ENCODE assay signal across 11 mouse cellular contexts in the genomic region with DNA sequence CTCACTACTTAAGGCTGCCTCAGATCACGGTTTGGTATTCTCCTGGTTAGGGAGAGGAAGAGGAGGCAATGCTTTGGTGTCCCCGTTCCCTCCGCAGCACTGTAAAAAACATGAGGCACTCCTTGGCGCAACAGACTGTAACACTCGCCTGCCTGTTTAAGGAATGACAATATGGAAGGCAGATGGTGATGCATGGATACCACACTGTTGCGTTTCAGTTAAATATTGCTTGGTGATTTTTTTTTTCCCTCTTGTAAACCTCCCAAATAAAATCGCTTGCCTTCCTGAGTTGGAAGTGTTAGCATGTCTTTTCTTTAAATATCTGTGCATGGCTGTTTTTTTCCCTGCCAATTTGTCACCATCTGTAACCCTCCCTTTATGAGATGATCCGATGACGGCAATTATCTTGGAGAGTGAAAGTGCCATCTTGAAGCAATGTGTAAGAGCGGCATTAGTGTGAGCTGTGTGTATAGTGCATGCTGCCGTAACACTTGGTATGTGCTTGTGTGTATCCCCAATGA. TPM values are rescaled to one million over a fixed set of nuclear protein-coding genes. Genes with fewer than 3 reads are reported as not detected.
DNase-seq lines count a peak whose midpoint lies in the region; ATAC-seq and TF ChIP-seq lines count a peak whose summit lies in the region.
"Had no signal": no experiment of that assay in that cellular context is flagged by ENCODE, and none has a peak within 500 bp of the region (broad histone marks: within the 10 kb centered on the region; RNA-seq: fewer than 3 reads in every experiment).

No protein-coding gene starts in this region.

- ATAC-seq in intestine, embryonic 15.5 days: no peak
- ATAC-seq in intestine, postnatal 0 days: no peak
- ATAC-seq in intestine, embryonic 16.5 days: no peak
- ATAC-seq in midbrain, postnatal 0 days (ENCODE audit: low FRiP score): no peak
- no peak for ATAC-seq in monocyte, adult 5-6 weeks (replicated peaks; ENCODE audit: insufficient number of reproducible peaks, low FRiP score, low TSS enrichment, poor library complexity, severe bottlenecking)

- H3K9ac ChIP-seq in intestine, embryonic 15.5 days: no peak overlapping the region
- no peak overlapping the region for H3K9ac ChIP-seq in intestine, postnatal 0 days (ENCODE audit: low read depth, low read length)
- no peak overlapping the region for H3K9ac ChIP-seq in intestine, embryonic 16.5 days (ENCODE audit: low read depth, low read length)
- 0 out of 2 replicates have a peak overlapping the region, but pooled peaks have one; percentile 92 for H3K9ac ChIP-seq in midbrain, postnatal 0 days (replicated peaks; ENCODE audit: low read length, poor library complexity, severe bottlenecking)

- H3K4me1 ChIP-seq in intestine, embryonic 15.5 days (replicated peaks): 0 out of 2 replicates have a peak, but pooled peaks cover 6% of the 10 kb centered on the region
- no peaks in the 10 kb centered on the region for H3K4me1 ChIP-seq in intestine, postnatal 0 days (replicated peaks; ENCODE audit: control insufficient read depth, insufficient read depth, low read length)
- H3K4me1 ChIP-seq in intestine, embryonic 16.5 days (ENCODE audit: control insufficient read depth, insufficient read depth, low read length): peaks cover 9% of the 10 kb centered on the region; the same call in 1 of the 2 replicates
- H3K4me1 ChIP-seq in midbrain, postnatal 0 days (ENCODE audit: insufficient read depth, low read length): no peaks in the 10 kb centered on the region

- TF ChIP-seq CTCF in intestine, postnatal 0 days (IDR thresholded peaks at IDR 0.05; ENCODE audit: low read depth): no peak
- no peak for TF ChIP-seq CTCF in midbrain, postnatal 0 days (IDR thresholded peaks at IDR 0.05)

- WGBS in intestine, embryonic 15.5 days: 55% methylated on average over 11 of the region's 11 CpGs
- 60% methylated on average over 11 of the region's 11 CpGs for WGBS in intestine, postnatal 0 days
- 55% methylated on average over 11 of the region's 11 CpGs for WGBS in intestine, embryonic 16.5 days
- 58% methylated on average over 11 of the region's 11 CpGs for WGBS in midbrain, postnatal 0 days

- H3K4me3 ChIP-seq in intestine, embryonic 15.5 days (replicated peaks): no peak overlapping the region
- no peak overlapping the region for H3K4me3 ChIP-seq in intestine, postnatal 0 days (ENCODE audit: low read depth, low read length)
- H3K4me3 ChIP-seq in intestine, embryonic 16.5 days (ENCODE audit: low read length): no peak overlapping the region
- peak overlapping the region; percentile 63; the same call in 1 of the 2 replicates for H3K4me3 ChIP-seq in midbrain, postnatal 0 days (ENCODE audit: low read depth, low read length)

- no peak overlapping the region for H3K27ac ChIP-seq in intestine, embryonic 15.5 days
- no peak overlapping the region for H3K27ac ChIP-seq in intestine, postnatal 0 days (ENCODE audit: low read depth, low read length)
- no peak overlapping the region for H3K27ac ChIP-seq in intestine, embryonic 16.5 days (ENCODE audit: low read length)
- H3K27ac ChIP-seq in midbrain, postnatal 0 days (ENCODE audit: low read depth, low read length): peak overlapping the region; percentile 38

- peaks cover 20% of the 10 kb centered on the region for H3K27me3 ChIP-seq in intestine, embryonic 15.5 days (replicated peaks)
- H3K27me3 ChIP-seq in intestine, postnatal 0 days (replicated peaks; ENCODE audit: control insufficient read depth, insufficient read depth, low read length): peaks cover 20% of the 10 kb centered on the region; the same call in 1 of the 2 replicates
- H3K27me3 ChIP-seq in intestine, embryonic 16.5 days (replicated peaks; ENCODE audit: control insufficient read depth, insufficient read depth, low read length): peaks cover 22% of the 10 kb centered on the region
- no peaks in the 10 kb centered on the region for H3K27me3 ChIP-seq in midbrain, postnatal 0 days (ENCODE audit: insufficient read depth, low read length)
- H3K27me3 ChIP-seq: CH12.LX had no signal

- no peaks in the 10 kb centered on the region for H3K36me3 ChIP-seq in intestine, embryonic 15.5 days
- H3K36me3 ChIP-seq in intestine, postnatal 0 days (ENCODE audit: control insufficient read depth, insufficient read depth): no peaks in the 10 kb centered on the region
- H3K36me3 ChIP-seq in intestine, embryonic 16.5 days (ENCODE audit: control insufficient read depth, insufficient read depth, low read length): no peaks in the 10 kb centered on the region
- peaks cover 3% of the 10 kb centered on the region; the same call in 1 of the 2 replicates for H3K36me3 ChIP-seq in midbrain, postnatal 0 days (ENCODE audit: insufficient read depth, low read length)

- H3K4me2 ChIP-seq in intestine, embryonic 15.5 days (replicated peaks): peak overlapping the region; percentile 97; the same call in 1 of the 2 replicates
- H3K4me2 ChIP-seq in intestine, postnatal 0 days (replicated peaks; ENCODE audit: low read depth): no peak overlapping the region
- 0 out of 2 replicates have a peak overlapping the region, but pooled peaks have one; percentile 93 for H3K4me2 ChIP-seq in intestine, embryonic 16.5 days (ENCODE audit: low read depth, low read length)
- peak overlapping the region; percentile 93 for H3K4me2 ChIP-seq in midbrain, postnatal 0 days (ENCODE audit: low read depth, low read length, poor library complexity, severe bottlenecking)

- DNase-seq in brain, embryonic 18.5 days (ENCODE audit: low read depth, low spot score): peak; percentile 75
- peak; percentile 21 for DNase-seq in midbrain, postnatal 0 days (ENCODE audit: low spot score)
- DNase-seq in T-cell, adult 2 months (ENCODE audit: low spot score): no peak
- DNase-seq in cerebellum, postnatal 14 days: no peak
- DNase-seq: adrenal gland, adult 8-10 months had no signal

- no peaks in the 10 kb centered on the region for H3K9me3 ChIP-seq in intestine, embryonic 15.5 days
- no peaks in the 10 kb centered on the region for H3K9me3 ChIP-seq in intestine, postnatal 0 days (ENCODE audit: control insufficient read depth)
- no peaks in the 10 kb centered on the region for H3K9me3 ChIP-seq in intestine, embryonic 16.5 days (ENCODE audit: control insufficient read depth, low read length)
- no peaks in the 10 kb centered on the region for H3K9me3 ChIP-seq in midbrain, postnatal 0 days (ENCODE audit: low read length)

RNA-seq across cellular contexts. Expression of a gene that starts 0.7 kb away (rescaled TPM):
- polyA plus RNA-seq in intestine, embryonic 15.5 days (2015; fragmentation: Nextera tagmentation; extraction: Ambion mirVana): 1.3 and 1.6 TPM in 2 replicates
- polyA plus RNA-seq in intestine, postnatal 0 days (2015; fragmentation: Nextera tagmentation; extraction: Ambion mirVana): 0.17 and 0.22 TPM in 2 replicates
- 1.7 TPM in 2 replicates for polyA plus RNA-seq in intestine, embryonic 16.5 days (2015; fragmentation: Nextera tagmentation; extraction: Ambion mirVana)
- total RNA-seq in midbrain, postnatal 0 days (2014; rRNA removed): 24.4 and 26.9 TPM in 2 replicates
- 16.7 and 16.9 TPM in 2 replicates for polyA plus RNA-seq in midbrain, postnatal 0 days (2015; fragmentation: Nextera tagmentation; extraction: Ambion mirVana)
- not detected in 3 replicates for total RNA-seq in monocyte, adult 5-6 weeks (2017)
- total RNA-seq: liver, adult 2 months had no signal
- polyA plus RNA-seq: liver, adult 2 months had no signal

RNA-seq across cellular contexts. Expression of a gene that starts 7.8 kb away (rescaled TPM):
- 0.83 and 0.97 TPM in 2 replicates for polyA plus RNA-seq in intestine, embryonic 15.5 days (2015; fragmentation: Nextera tagmentation; extraction: Ambion mirVana)
- polyA plus RNA-seq in intestine, postnatal 0 days (2015; fragmentation: Nextera tagmentation; extraction: Ambion mirVana): 1.0 and 2.0 TPM in 2 replicates
- 0.38 and 0.40 TPM in 2 replicates for polyA plus RNA-seq in intestine, embryonic 16.5 days (2015; fragmentation: Nextera tagmentation; extraction: Ambion mirVana)
- 86.3 and 111 TPM in 2 replicates for total RNA-seq in midbrain, postnatal 0 days (2014; rRNA removed)
- polyA plus RNA-seq in midbrain, postnatal 0 days (2015; fragmentation: Nextera tagmentation; extraction: Ambion mirVana): 85.4 and 87.6 TPM in 2 replicates
- total RNA-seq in monocyte, adult 5-6 weeks (2017): 0.49 TPM in 1 of 3 replicates, not detected in the others

RNA-seq across cellular contexts. Expression of a gene that starts 17.4 kb away (rescaled TPM):
- 40.1 and 46.0 TPM in 2 replicates for polyA plus RNA-seq in intestine, embryonic 15.5 days (2015; fragmentation: Nextera tagmentation; extraction: Ambion mirVana)
- polyA plus RNA-seq in intestine, postnatal 0 days (2015; fragmentation: Nextera tagmentation; extraction: Ambion mirVana): 24.7 and 27.8 TPM in 2 replicates
- polyA plus RNA-seq in intestine, embryonic 16.5 days (2015; fragmentation: Nextera tagmentation; extraction: Ambion mirVana): 44.3 and 47.5 TPM in 2 replicates
- total RNA-seq in midbrain, postnatal 0 days (2014; rRNA removed): 21.3 and 38.2 TPM in 2 replicates
- 32.7 and 36.4 TPM in 2 replicates for polyA plus RNA-seq in midbrain, postnatal 0 days (2015; fragmentation: Nextera tagmentation; extraction: Ambion mirVana)
- 4.3 to 11.9 TPM (median 5.5 TPM) in 3 replicates for total RNA-seq in monocyte, adult 5-6 weeks (2017)

RNA-seq across cellular contexts. Expression of a gene that starts 17.5 kb away (rescaled TPM):
- 0.19 TPM in 1 of 2 replicates, not detected in the other for polyA plus RNA-seq in intestine, embryonic 15.5 days (2015; fragmentation: Nextera tagmentation; extraction: Ambion mirVana)
- 0.09 TPM in 1 of 2 replicates, not detected in the other for polyA plus RNA-seq in intestine, postnatal 0 days (2015; fragmentation: Nextera tagmentation; extraction: Ambion mirVana)
- polyA plus RNA-seq in intestine, embryonic 16.5 days (2015; fragmentation: Nextera tagmentation; extraction: Ambion mirVana): not detected in 2 replicates
- total RNA-seq in midbrain, postnatal 0 days (2014; rRNA removed): not detected in 2 replicates
- not detected in 2 replicates for polyA plus RNA-seq in midbrain, postnatal 0 days (2015; fragmentation: Nextera tagmentation; extraction: Ambion mirVana)
- total RNA-seq in monocyte, adult 5-6 weeks (2017): not detected in 3 replicates
- total RNA-seq: adrenal gland, adult 8-10 months; CH12.LX; liver, adult 2 months had no signal
- polyA plus RNA-seq: liver, adult 2 months had no signal

RNA-seq across cellular contexts. Expression of a gene that starts 17.5 kb away (rescaled TPM):
- 32.0 and 37.2 TPM in 2 replicates for polyA plus RNA-seq in intestine, embryonic 15.5 days (2015; fragmentation: Nextera tagmentation; extraction: Ambion mirVana)
- polyA plus RNA-seq in intestine, postnatal 0 days (2015; fragmentation: Nextera tagmentation; extraction: Ambion mirVana): 17.8 and 18.0 TPM in 2 replicates
- polyA plus RNA-seq in intestine, embryonic 16.5 days (2015; fragmentation: Nextera tagmentation; extraction: Ambion mirVana): 31.7 and 34.7 TPM in 2 replicates
- total RNA-seq in midbrain, postnatal 0 days (2014; rRNA removed): 5.2 and 6.8 TPM in 2 replicates
- 3.3 TPM in 2 replicates for polyA plus RNA-seq in midbrain, postnatal 0 days (2015; fragmentation: Nextera tagmentation; extraction: Ambion mirVana)
- total RNA-seq in monocyte, adult 5-6 weeks (2017): 2.4 to 3.1 TPM (median 2.5 TPM) in 3 replicates

Comparison
In these comparisons a context has a peak if more than half of its experiments do, and no peak if none do; other contexts are left out.
1. DNase-seq: peak in brain, embryonic 18.5 days (single experiment) and midbrain, postnatal 0 days (single experiment); none in T-cell, adult 2 months (single experiment) and cerebellum, postnatal 14 days (0 of 2).
2. RNA of a gene that starts 7.8 kb away (polyA plus RNA-seq): 85.4 to 87.6 TPM in midbrain, postnatal 0 days; 1.0 to 2.0 TPM in intestine, postnatal 0 days, 0.83 to 0.97 TPM in intestine, embryonic 15.5 days and 0.38 to 0.40 TPM in intestine, embryonic 16.5 days; every median in the first group is over 10 times any median in the second.